Mouse (Mus musculus) mouse embryonic stem cell (cell line): ENCODE measurements around the gene Adh4.
"Not testable (repeated sequence)": the region's sequence is repeated elsewhere in the genome, so short reads cannot be mapped to it uniquely, and the experiment has no call there.

Experiments used
- in situ Hi-C, 2 experiments: fragments of 300-500 bp; cut with MboI; formaldehyde crosslinking; loops; 1 replicate in 1 of 2; 3 replicates in 1 of 2; pipeline ENCODE4 v1.14.3; 2019 to 2020; ENCODE audit warnings: low sequenced_read_pairs in 2 of 2, low pct_unique_long_range_greater_than_20kb in 1 of 2, mixed read lengths in 1 of 2; ENCODE audit not compliant: unreplicated experiment in 1 of 2

The Adh4 gene

GRCm38 (mm10) chr3:138438716-138439115 is 23.4 kb downstream of the Adh4 start:
- in situ Hi-C loops, result loop anchor here in 1 of 2 experiments (10.0 kb wide), 1 partner anchor 244 kb away; the partner anchor contains the start of gene 4930579F01Rik

DNA sequence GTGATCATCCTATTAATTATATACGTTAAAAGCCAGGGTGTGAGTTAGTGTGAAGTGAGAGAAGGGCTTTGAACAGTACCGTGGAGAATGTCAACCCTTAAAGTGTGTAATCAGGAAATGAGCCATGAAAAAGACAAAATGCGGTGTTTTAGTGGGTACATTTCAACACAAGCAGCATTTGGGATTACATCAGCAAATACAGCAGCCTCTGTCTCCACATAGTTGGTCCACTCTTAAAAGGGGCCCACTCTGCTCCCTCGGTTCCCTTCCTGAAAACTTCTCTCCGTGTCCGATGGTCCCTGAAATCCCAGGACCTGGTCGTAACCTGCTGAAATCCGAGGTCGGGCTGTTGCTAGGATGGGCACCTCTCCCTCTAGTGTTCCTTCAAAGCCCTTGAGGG is 26.9 kb downstream of the Adh4 start:
- in situ Hi-C loops, result no loop called here

DNA sequence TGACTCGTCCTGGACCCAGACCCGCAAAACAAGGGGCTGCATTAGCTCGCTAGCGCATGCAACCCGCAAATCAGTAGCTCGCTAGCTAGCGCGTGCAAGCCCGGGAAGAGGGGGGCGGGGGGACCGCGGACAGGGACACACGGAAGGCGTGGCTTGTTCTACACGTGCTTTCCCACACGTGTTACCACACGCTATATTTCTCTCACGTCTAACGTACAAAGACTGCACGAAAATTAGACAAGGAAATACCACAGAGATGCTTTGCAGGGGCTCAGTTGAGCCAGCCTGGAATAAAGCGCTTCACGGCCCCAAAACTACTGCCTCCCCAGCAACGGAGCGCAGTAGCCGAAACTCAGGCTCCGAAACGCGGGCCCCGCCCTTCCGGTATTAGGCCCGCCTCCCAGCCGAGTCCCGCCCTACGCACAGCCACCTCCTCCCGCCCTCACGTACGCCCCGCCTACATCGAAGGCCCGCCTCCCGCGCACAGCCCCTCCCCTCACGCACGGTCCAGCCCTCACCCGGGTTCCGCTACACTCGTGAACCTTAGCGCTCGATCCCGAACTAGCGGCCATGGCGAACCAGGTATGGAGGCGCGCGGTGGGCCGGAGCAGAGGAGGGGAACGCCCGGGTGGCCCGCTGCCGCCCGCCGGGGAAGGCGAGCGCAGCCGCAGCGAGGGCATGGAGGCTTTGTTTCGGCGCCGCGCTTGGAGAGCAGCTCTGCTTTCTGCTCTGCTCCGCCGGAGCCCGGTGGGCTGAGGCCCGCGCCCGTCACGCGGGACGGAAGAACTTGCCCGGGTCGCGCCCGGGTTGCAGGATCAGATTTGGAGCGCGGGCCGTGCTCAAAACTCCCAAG is 27.6 kb downstream of the Adh4 start, which contains the start of gene Adh5:
Gene Adh5, plus strand, starts transcription at position 482 of the 853 bp plus-strand sequence.
- in situ Hi-C loops, result no loop called here

DNA sequence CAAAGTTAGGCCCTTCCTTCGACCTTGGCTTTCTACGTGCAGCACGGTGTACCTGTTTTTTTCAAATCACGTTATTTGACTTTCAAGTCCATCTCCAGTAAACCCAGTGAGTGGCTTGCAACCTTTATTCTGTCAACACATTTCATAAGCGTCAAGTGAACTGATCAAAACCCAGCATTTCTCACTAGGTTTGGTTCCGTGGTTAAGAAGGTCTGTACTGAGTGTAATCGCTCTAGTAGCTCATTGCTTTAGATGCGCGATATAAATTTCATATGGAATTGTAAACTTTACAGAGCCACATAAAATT is 28.2 kb downstream of the Adh4 start:
- in situ Hi-C loops, result no loop called here

GRCm38 (mm10) chr3:138448077-138448860 is 33.0 kb downstream of the Adh4 start:
- in situ Hi-C loops, result no loop called here

- in situ Hi-C loops, result no loop called here
These were observed 36.9 kb downstream of the Adh4 start for GRCm38 (mm10) chr3:138452169-138452568.

DNA sequence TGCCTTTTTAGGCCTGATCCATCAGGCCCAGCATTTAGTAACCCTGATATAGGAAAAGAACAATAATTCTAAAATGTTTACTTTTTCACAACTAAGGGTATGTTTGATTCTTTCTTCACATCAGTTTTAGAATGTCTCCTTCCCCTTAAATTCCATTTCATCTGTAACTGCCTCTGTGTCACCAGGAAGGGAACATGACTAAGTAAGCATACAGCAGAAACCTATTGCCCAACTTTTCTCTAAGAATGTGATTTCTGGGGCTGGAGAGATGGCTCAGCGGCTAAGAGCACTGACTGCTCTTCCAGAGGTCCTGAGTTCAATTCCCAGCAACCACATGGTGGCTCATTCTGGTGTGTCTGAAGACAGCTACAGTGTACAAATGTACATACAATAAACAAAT is 39.0 kb downstream of the Adh4 start:
- in situ Hi-C loops, result no loop called here

DNA sequence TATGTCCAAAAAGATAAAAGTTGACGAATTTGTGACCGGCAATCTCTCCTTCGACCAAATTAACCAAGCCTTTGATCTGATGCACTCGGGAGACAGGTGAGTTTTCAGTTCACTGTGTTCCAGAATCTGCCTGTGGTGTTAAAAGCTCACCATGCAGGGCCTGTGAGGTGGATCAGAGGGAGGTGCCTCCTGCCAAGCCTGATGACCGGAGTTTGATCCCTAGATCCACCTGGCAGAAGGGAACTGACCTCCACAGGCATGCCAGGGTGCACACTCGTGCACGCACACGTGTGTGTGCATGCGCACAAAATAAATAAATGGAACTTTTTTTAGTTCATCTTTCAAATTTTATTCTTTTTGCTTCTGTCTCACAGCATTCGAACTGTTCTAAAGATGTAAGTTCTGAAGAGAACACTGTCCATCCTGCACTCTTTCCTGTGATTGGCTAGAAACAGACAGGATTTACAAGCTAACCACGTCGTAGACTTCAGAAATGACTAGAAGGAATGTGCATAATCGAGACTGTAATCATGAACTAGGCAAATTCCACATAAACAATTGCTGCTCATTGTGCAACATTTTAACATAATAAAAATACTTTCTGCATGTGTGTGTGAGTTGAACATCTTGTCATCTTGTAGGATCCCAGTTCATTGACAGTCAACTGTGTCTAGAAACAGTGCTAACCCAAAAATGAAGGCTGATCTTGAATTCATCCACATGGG is 39.6 kb downstream of the Adh4 start:
- in situ Hi-C loops, result no loop called here

DNA sequence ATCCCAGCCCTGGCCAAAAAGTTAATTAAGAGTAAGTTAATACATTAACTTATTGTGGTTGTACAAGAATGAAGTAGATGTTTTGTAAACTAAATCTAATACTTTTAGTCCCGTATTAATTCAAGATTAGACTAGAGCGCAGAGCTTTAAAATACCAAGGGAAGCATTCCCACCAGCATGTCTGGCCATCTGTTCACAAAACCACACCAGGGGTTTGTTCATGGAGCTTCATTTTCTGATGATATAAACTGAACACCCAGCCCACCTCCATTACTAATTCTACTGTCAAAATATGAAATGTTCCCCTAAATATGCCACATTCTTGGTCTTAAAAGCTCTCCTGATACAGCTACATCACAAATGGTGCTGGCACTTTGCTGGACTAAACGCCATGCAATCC is 43.2 kb downstream of the Adh4 start:
- in situ Hi-C loops, result no loop called here

DNA sequence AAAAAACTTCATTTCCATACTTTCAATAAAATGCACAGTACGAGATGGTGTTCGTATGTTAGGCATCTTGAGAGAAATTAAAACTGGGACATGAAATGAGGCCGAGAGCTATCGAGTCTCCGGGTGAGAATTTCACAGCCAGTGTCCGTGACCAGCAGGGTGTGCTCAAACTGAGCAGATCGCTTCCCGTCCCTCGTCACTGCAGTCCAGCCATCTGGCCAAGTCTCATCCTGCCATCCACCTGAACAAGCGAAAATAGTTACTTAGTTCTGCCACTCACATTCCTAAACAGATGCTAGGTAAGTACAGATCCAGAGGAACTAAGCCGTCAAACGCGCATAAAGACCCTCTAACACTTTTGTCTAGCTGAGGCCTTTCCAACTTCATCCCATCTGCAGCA is 45.0 kb downstream of the Adh4 start:
- in situ Hi-C loops, result no loop called here

DNA sequence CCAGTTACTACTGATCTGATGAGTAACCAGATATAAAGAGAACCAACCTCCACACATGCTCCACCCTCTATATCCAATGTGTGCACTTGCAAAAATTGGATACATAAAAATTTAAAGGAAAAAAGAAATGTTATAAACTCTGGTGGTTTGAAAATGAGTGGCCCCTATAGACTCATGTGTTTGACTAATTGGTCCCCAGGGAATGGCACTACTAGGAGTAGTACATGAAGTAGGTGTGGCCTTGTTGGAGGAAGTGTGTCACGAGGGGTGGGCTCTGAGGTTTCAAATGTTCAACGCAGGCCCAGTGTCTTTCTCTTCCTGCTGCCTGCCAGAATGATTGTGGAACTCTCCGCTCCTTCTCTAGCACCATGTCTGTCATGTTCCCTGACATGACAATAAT is 46.6 kb downstream of the Adh4 start:
- in situ Hi-C loops, result no loop called here

- in situ Hi-C loops, result no loop called here
These were observed 47.9 kb downstream of the Adh4 start for GRCm38 (mm10) chr3:138463137-138463536.

GRCm38 (mm10) chr3:138463807-138464206 is 48.5 kb downstream of the Adh4 start:
- in situ Hi-C loops, result no loop called here

DNA sequence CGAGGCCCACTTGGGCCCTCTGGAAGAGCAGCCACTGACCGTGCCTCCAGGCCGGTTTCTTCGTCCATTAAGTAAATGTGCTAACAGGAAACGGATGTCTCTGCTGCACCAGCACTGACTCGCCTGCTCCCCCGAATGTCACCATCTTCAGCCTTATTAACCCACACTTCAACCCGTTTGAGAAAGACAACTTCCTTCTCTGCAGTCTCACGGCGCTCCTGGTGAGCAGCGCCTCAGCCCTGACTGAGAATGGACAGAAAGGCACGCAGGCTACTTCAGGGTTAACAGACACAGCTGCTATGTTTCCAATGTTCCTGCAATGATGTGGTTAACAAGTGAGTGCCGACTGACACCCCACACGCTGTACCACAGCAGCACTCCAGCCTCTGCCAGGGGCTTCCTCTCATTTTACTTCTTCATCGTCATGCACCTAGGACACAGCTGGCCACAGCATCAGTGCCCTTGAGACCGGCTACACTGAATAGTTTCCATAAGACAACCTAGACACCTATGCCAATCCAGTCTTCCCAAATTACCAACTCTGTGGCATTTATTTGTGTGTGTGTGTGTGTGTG is 49.4 kb downstream of the Adh4 start:
- in situ Hi-C loops, result no loop called here

- in situ Hi-C loops, result not testable (repeated sequence)
These were observed 51.4 kb downstream of the Adh4 start for GRCm38 (mm10) chr3:138466656-138467055.

DNA sequence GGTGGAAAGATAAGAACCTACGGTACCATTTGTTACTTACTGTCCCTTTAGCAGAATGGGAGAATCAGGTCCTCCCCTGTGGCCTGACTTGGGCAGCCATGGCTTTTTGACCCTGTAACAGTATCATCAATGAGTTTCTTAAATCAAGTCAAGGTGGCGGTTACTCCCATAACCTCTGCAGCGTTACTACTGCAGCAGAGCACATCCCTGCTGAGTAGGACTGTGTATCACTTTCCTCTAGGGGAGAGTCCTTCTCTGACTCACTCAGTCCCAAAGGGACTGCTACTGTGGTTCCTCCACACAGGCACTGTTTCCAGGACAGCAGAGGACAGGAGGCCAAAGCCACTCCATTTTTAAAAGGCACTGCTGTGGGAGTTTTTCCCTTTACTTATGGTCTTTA is 55.8 kb downstream of the Adh4 start:
- in situ Hi-C loops, result no loop called here

DNA sequence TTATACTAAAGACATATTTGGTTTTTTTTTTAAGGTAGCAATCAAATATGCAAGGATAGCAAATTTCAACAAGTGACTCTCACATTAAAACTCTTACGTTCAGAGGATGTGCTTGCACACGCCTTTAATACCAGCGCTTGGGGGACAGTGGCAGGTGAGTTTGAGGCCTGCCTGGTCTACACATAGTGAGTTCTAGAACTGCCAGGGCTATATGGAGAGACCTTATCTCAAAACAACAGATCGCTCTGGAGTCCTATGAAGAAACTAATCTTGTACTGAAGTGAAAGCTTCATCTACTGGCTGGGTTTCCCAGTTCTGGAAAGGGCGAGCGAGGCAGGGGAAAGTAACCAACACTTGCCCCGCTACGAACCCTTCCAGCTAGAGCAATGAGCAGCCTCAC is 64.2 kb downstream of the Adh4 start:
- in situ Hi-C loops, result no loop called here
